ENCODE assay signal across 21 mouse cellular contexts in genomic region chr7:141003248-141004010, GRCm38 (mm10). TPM values are rescaled to one million over a fixed set of nuclear protein-coding genes. Genes with fewer than 3 reads are reported as not detected.
"Had no signal": no experiment of that assay in that cellular context is flagged by ENCODE, and none has a peak within 500 bp of the region (broad histone marks: within the 10 kb centered on the region; RNA-seq: fewer than 3 reads in every experiment).

No protein-coding gene starts in this region.

- H3K4me3 ChIP-seq: liver, embryonic 13.5 days; liver, embryonic 15.5 days; lung, embryonic 15.5 days; midbrain, embryonic 10.5 days; midbrain, embryonic 12.5 days; neural tube, embryonic 12.5 days; stomach, embryonic 15.5 days had no signal

- H3K9me3 ChIP-seq: liver, embryonic 13.5 days; liver, embryonic 15.5 days; lung, embryonic 15.5 days; midbrain, embryonic 10.5 days; midbrain, embryonic 12.5 days; neural tube, embryonic 12.5 days; stomach, embryonic 15.5 days had no signal

- H3K27me3 ChIP-seq: liver, embryonic 13.5 days; liver, embryonic 15.5 days; lung, embryonic 15.5 days; midbrain, embryonic 12.5 days; neural tube, embryonic 12.5 days; stomach, embryonic 15.5 days had no signal

- DNase-seq: liver, embryonic 13.5 days; lung, adult 18-20 months; lung, postnatal 10 days; lung, postnatal 4 days; midbrain, embryonic 14.5 days; right cerebral cortex, postnatal 14 days; thymus, adult 2 months; thymus, postnatal 25 days; thymus, postnatal 4 days had no signal

- H3K27ac ChIP-seq: liver, embryonic 13.5 days; liver, embryonic 15.5 days; lung, embryonic 15.5 days; midbrain, embryonic 10.5 days; midbrain, embryonic 12.5 days; neural tube, embryonic 12.5 days; stomach, embryonic 15.5 days; stomach, postnatal 0 days had no signal

- H3K36me3 ChIP-seq: liver, embryonic 13.5 days; liver, embryonic 15.5 days; lung, embryonic 15.5 days; midbrain, embryonic 10.5 days; midbrain, embryonic 12.5 days; neural tube, embryonic 12.5 days; stomach, embryonic 15.5 days had no signal

- H3K9ac ChIP-seq: liver, embryonic 13.5 days; liver, embryonic 15.5 days; lung, embryonic 15.5 days; midbrain, embryonic 12.5 days; neural tube, embryonic 12.5 days; stomach, embryonic 15.5 days had no signal

- H3K4me2 ChIP-seq: liver, embryonic 13.5 days; liver, embryonic 15.5 days; lung, embryonic 15.5 days; midbrain, embryonic 12.5 days; neural tube, embryonic 12.5 days; stomach, embryonic 15.5 days had no signal

RNA-seq across cellular contexts. Expression of gene Ifitm6, which starts 14.3 kb away (rescaled TPM):
- polyA plus RNA-seq: midbrain, embryonic 10.5 days had no signal

RNA-seq across cellular contexts. Expression of gene Gm17387, which starts 25.5 kb away (rescaled TPM):
- polyA plus RNA-seq: liver, embryonic 13.5 days; liver, embryonic 15.5 days; lung, embryonic 15.5 days; midbrain, embryonic 10.5 days; midbrain, embryonic 12.5 days; midbrain, embryonic 14.5 days; midbrain, postnatal 0 days; neural tube, embryonic 12.5 days; neural tube, embryonic 14.5 days; spleen, adult 2 months; stomach, embryonic 15.5 days; stomach, postnatal 0 days; testis, adult 2 months; thymus, adult 2 months; urinary bladder, adult 2 months had no signal
